Mouse (Mus musculus) heart, adult 18-20 months (tissue): ENCODE results near the gene Vmn2r47. TPM values are rescaled to one million over a fixed set of nuclear protein-coding genes. Genes with fewer than 3 reads are reported as not detected.
"Not testable (repeated sequence)": the region's sequence is repeated elsewhere in the genome, so short reads cannot be mapped to it uniquely, and the experiment has no call there.

Experiments
- DNase-seq, 2 experiments: peaks; one replicate each; pipeline ENCODE4 v3.0.0; 2021 to 2022; ENCODE audit warnings: mixed read lengths in 1 of 2
- long read RNA-seq, 2 experiments: library from polyadenylated mRNA; stranded (forward); transcript quantifications; one replicate each; pipeline ENCODE4 v2.0.0; 2021
- total RNA-seq, 2 experiments: library from RNA; stranded (reverse); gene quantifications; 2 replicates each; pipeline ENCODE4 v1.2.3; 2021

Gene Vmn2r47
- not detected for total RNA-seq
- long read RNA-seq, experiment 1 = 0 reads
- long read RNA-seq, experiment 2 = 0 reads

DNA sequence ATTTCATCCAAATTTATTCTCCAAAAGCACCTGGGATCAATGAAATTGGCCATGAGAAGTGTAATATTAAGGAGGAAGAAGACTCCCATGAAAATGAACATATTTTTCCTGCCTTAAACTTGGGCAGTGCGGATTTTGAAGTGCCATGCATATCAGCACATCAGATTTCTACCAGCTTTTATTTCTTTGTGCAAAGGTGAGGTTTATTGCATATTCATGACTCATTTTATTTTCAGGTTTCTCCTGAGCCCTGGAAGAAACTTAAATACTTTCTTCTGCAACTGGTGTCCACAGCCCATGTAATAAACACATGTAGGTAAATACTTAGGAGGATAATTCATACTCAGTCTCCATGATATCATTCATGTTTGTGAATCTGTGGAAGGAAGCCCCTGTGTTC, at the start of gene Vmn2r47:
Gene Vmn2r47 (minus strand): TSS at position 101 of the 400 bp plus-strand sequence.
- DNase-seq = not testable (repeated sequence)

DNA sequence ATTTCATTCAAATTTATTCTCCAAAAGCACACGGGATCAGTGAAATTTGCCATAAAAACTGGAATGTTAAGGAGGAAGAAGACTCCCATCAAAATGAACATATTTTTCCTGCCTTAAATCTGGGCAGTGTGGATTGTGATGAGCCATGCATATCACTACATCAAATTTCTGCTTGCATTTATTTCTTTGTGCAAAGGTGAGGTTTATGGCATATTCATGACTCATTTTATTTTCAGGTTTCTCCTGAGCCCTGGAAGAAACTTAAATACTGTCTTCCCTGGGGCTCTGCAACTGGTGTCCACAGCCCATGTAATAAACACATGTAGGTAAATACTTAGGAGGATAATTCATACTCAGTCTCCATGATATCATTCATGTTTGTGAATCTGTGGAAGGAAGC, 70.7 kb downstream of the Vmn2r47 start, which contains the start of gene Vmn2r46:
Gene Vmn2r46 (minus strand): TSS at position 101 of the 400 bp plus-strand sequence.
- not testable (repeated sequence) for DNase-seq

Other genes with a start within 250 kb of the Vmn2r47 start
- gene Vmn2r46, start 70.8 kb downstream of the Vmn2r47 start, total RNA-seq = not detected
- not detected for gene Vmn2r48, start 112.3 kb upstream of the Vmn2r47 start, total RNA-seq
- gene Vmn2r49, start 150.9 kb upstream of the Vmn2r47 start, total RNA-seq = not detected
- gene Vmn2r50, start 212.0 kb upstream of the Vmn2r47 start, total RNA-seq = not detected